Mouse (Mus musculus) adrenal gland, adult 10 weeks (tissue): ENCODE data around the gene Helq. TPM values are rescaled to one million over a fixed set of nuclear protein-coding genes. Genes with fewer than 3 reads are reported as not detected.

Experiments used
- polyA plus RNA-seq: library from polyadenylated mRNA; stranded (reverse); fragments of 350-450 nt; fragmentation: Illumina TruSeq; extraction: RNeasy Lipid Tissue Mini Kit (QIAGEN cat#74804); gene quantifications from one replicate; pipeline ENCODE4 v1.2.3, GENCODE M21; 2014; ENCODE audit warnings: low read depth, low replicate concordance

The Helq gene
- polyA plus RNA-seq = 7.8 TPM

GRCm38 (mm10) chr5:100798165-100798860 lies at the start of gene Helq, which contains the start of gene Mrps18c:
Gene Helq (minus strand): TSS chr5:100798598.
Gene Mrps18c (plus strand): TSS chr5:100798627.

GRCm38 (mm10) chr5:100845485-100845847 lies 47.1 kb upstream of the Helq start, which contains the start of gene Gpat3:
Gene Gpat3 (plus strand): TSS chr5:100845713.

DNA sequence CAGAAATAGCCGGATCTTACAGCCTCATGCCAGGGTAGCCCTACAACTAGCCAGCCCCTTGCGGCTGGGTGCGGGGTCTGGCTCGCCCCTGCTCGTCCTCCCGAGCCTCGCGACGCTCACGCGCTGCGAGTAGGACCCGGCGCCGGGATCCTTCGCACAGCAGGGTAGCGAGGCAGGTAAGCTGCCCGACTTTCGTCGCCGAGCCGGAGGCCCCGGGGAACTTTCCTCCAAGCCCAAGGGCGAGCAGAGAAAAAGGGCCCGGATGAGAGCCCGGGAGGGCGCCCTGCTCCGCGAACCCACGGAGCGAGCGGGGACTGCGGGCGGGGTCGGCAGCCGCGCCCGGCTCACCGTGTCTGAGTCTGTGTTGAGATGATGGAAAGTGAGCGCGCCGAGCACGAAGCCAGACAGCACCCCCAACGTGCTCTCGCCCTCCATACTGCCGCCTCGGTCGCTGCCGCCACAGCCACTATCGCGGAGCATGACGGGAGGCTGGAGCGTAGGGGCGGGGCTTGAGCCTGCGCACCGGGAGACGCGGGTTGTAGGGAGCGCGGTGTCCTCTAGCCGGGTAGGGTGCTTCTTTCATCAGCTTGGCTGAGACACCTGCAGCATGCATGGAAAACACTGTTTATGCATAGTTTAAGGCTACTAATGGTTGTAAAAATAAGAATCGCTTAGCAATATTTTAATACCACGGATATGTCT lies 22.2 kb upstream of the Helq start, which contains the start of gene Abraxas1:
Abraxas1 (minus strand) TSS at position 483 of the 702 bp plus-strand sequence.

GRCm38 (mm10) chr5:100719235-100720088 lies 78.9 kb downstream of the Helq start, which contains the start of gene Hpse:
Gene Hpse (minus strand): TSS chr5:100719716.

Other genes with a start within 250 kb of the Helq start
- gene Plac8, start 226.4 kb downstream of the Helq start, polyA plus RNA-seq = 5.7 TPM
- gene Coq2, start 123.5 kb downstream of the Helq start, polyA plus RNA-seq = 20.6 TPM
- 0.87 TPM for gene Hpse, start 78.9 kb downstream of the Helq start, polyA plus RNA-seq
- 223 TPM for gene Mrps18c, start within 50 bp of the Helq start, polyA plus RNA-seq
- 47.4 TPM for gene Abraxas1, start 22.4 kb upstream of the Helq start, polyA plus RNA-seq
- 9.5 TPM for gene Gpat3, start 47.1 kb upstream of the Helq start, polyA plus RNA-seq